Mouse (Mus musculus) left cerebral cortex, postnatal 36 days (tissue): Measurements from ENCODE around the gene Arhgap24. TPM values are rescaled to one million over a fixed set of nuclear protein-coding genes. Genes with fewer than 3 reads are reported as not detected.

Experiments
- DNase-seq, 2 experiments: peaks; one replicate each; pipeline ENCODE4 v3.0.0; 2021 to 2022; ENCODE audit warnings: low spot score in 2 of 2, mixed read lengths in 1 of 2
- intact Hi-C: fragments of 180-260 bp; cut with DNase I; formaldehyde crosslinking; loops from one replicate; pipeline ENCODE4 v1.15.1; 2025
- total RNA-seq, 2 experiments: library from RNA; stranded (reverse); gene quantifications; 2 replicates each; pipeline ENCODE4 v1.2.3; 2021

The Arhgap24 gene
- total RNA-seq, 2 experiments from 2014 or later, result 4.8 to 7.0 TPM

DNA sequence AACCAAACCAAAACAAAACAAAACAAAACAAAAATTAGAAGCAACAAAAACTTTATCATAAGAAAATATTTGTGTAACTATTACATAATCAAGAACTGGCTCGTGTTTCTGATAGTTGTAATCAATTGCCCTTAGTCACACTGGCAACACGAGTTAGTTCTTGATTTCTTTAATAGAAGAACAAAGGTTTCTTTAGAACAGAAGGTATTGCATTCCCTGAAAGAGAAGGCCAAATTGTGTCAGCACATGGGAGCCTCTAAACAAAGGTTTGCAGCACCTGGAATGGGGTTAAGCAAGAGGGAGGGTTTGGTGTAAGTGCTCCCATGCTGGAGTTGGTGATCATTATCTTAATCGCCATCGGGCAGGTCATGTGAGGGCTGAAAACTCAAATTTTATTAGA lies 82.8 kb downstream of the Arhgap24 start:
- DNase-seq, result no peak
- intact Hi-C loops, result no loop called here

- intact Hi-C loops, result no loop called here
- DNase-seq, result no peak
These were observed 87.6 kb downstream of the Arhgap24 start for GRCm38 (mm10) chr5:102568764-102569163.

DNA sequence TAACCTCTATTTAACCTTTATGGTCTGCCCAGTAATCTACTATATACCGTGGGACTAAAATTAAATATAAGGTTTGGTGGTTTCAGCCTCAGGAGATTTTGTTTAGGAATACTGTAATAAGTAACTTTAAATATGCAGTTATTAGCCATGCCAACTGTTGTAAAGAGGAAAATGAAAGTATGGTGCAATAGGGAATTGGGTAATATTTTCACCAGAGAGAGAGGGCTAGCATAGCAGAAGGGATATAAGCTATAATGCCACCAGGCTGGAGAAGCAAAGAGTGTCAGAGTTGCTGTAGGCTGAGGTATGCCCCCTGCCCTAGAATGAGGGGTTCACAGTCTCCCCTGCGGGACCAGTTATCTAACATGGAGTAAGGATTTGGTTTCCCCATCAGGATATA lies 90.3 kb downstream of the Arhgap24 start:
- intact Hi-C loops, result no loop called here
- DNase-seq, result no peak

DNA sequence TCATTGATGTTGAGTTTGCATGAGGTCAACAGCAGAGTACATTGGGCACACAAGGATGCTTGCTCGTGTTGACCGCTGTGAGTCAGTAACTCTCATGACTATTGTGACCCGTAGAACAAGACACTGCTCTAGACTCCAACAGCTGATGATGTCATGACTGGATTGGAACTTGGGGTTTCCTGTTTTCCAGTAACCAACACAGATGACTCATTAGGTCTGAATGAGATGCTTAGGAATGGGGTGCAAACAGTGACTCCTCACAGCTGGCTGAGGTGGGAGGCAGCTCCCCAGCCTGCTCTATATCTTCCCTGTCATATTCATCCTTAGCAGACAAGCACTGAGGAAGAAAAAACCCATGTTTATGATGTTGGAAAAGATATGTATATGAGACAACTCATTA lies 95.6 kb downstream of the Arhgap24 start:
- intact Hi-C loops, result no loop called here
- no peak for DNase-seq

- intact Hi-C loops, result no loop called here
These were observed 96.5 kb downstream of the Arhgap24 start for GRCm38 (mm10) chr5:102577729-102578128.

GRCm38 (mm10) chr5:102578431-102578830 lies 97.2 kb downstream of the Arhgap24 start:
- DNase-seq, result no peak
- intact Hi-C loops, result no loop called here

More at GRCm38 (mm10) chr5:102577729-102578128, 96.5 kb downstream of the Arhgap24 start:
- no peak for DNase-seq

- no peak for DNase-seq
- intact Hi-C loops, result no loop called here
These were observed 101.7 kb downstream of the Arhgap24 start for GRCm38 (mm10) chr5:102582864-102583410.

GRCm38 (mm10) chr5:102591422-102591821 lies 110.2 kb downstream of the Arhgap24 start:
- intact Hi-C loops, result no loop called here
- DNase-seq, result no peak

DNA sequence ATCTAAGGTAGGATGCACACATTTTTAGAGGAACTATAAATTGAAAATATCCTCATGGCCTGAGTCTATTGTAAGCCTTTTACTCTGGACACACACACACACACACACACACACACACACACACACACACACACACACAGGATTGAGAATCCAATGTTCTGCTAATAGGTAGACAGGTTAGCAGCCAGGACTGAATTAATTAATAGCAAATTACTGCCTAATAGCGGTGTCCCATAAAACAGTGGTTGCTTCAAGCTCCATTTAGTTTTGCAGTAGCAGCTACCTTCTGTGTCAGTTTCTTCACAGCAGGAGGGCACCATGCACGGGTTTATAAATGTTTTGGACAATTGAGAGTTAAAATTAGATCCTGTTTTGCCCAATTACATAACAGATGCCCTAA lies 111.9 kb downstream of the Arhgap24 start:
- DNase-seq, result no peak
- intact Hi-C loops, result no loop called here

GRCm38 (mm10) chr5:102599102-102599501 lies 117.9 kb downstream of the Arhgap24 start:
- DNase-seq, result no peak
- intact Hi-C loops, result no loop called here

- intact Hi-C loops, result no loop called here
These were observed 132.4 kb downstream of the Arhgap24 start for GRCm38 (mm10) chr5:102613571-102613970.

DNA sequence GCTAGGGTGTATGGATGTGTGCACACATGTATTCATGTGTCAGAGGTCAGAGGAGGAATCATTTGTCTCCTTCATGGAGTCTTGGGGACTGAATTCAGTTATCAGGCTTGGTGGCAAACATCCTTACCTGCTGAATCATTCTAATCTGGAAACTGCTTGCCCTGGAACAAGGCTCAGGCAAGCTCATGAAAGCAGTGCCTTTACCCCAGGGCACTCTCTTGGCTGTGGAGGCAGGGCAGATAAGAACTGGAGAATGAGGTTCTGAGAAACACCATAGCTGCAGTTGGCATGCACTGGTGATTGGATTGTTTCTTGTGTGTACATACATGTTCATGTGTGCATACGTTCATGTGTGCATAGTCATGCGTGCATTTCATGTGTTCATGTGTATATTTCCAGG lies 132.9 kb downstream of the Arhgap24 start:
- DNase-seq, result no peak

More at GRCm38 (mm10) chr5:102613571-102613970, 132.4 kb downstream of the Arhgap24 start:
- no peak for DNase-seq

DNA sequence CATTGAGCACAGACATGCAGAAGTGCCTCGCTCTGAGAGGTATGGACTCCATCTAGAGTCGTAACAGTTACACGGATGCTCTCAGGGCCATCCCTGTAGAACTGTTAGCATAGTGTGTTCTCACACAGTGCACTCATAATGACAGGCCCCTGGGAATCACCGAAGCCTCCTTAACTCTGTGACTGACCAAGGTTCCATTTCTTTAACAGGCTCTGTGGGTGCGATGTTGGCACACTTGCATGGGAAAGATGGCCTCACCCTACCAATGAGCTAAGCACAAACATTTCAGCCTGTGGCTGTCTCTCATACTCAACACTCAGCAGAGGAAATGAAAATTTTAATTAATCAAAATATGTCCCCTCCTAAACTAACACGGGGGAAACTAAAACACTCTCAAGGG lies 134.1 kb downstream of the Arhgap24 start:
- intact Hi-C loops, result no loop called here
- no peak for DNase-seq

More for the DNA sequence above, 132.9 kb downstream of the Arhgap24 start:
- intact Hi-C loops, result no loop called here

GRCm38 (mm10) chr5:102621036-102621435 lies 139.8 kb downstream of the Arhgap24 start:
- no peak for DNase-seq
- intact Hi-C loops, result no loop called here

GRCm38 (mm10) chr5:102623807-102624435 lies 142.7 kb downstream of the Arhgap24 start:
- intact Hi-C loops, result no loop called here
- DNase-seq, result no peak

DNA sequence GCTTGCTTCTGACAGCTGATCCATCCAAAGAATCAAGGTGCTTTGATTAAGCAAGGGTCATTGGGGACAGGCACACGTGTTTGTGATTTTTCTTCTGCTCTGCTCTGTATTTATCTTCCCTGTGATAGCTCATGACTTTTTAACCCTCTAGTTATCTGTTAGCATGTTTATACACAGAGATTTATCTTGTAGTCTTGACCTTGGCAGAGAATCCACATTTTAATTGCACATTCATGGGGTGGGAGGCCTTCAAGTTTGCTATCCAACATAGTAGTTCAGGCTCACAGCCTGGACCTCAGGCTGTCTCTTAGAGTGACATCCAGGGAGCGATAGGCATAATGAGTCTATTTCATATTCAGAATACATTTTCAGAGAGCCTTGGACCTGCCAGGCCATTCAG lies 145.5 kb downstream of the Arhgap24 start:
- DNase-seq, result no peak
- intact Hi-C loops, result no loop called here

GRCm38 (mm10) chr5:102629362-102629771 lies 148.2 kb downstream of the Arhgap24 start:
- no peak for DNase-seq
- intact Hi-C loops, result no loop called here

DNA sequence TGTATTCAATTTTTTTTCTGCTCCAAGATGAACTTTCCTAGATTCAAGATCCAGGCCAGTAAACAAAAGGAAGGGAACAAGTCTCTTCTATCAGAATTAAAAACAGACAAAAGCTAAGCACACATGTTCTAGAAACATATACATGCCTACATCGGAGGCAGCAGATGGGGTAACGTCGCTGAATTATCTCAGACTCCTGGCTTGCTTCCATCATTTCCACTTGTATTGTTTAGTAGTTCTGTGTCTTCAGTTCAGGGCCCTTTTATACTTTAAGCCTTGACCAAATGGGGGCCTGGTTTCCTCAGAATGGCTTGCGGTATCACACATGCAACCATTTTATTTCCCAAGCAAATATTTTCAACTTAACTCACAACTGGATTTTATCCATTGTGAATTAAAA lies 154.4 kb downstream of the Arhgap24 start:
- intact Hi-C loops, result no loop called here
- no peak for DNase-seq

GRCm38 (mm10) chr5:102639782-102640559 lies 158.8 kb downstream of the Arhgap24 start:
- DNase-seq, result no peak
- intact Hi-C loops, result no loop called here

GRCm38 (mm10) chr5:102643364-102643763 lies 162.2 kb downstream of the Arhgap24 start:
- no peak for DNase-seq
- intact Hi-C loops, result no loop called here

GRCm38 (mm10) chr5:102643820-102644219 lies 162.6 kb downstream of the Arhgap24 start:
- DNase-seq, result no peak
- intact Hi-C loops, result no loop called here
